Mouse (Mus musculus): ENCODE measurements around the gene Snap25.

The Snap25 gene

GRCm38 (mm10) chr2:136712441-136713015 lies 725 bp upstream of the Snap25 start:
- no peak for DNase-seq

- DNase-seq = peak; percentile 61 to 75
Observed at GRCm38 (mm10) chr2:136714008-136714411, 757 bp downstream of the Snap25 start.

- peak; percentile 50 to 51 for DNase-seq
Observed at GRCm38 (mm10) chr2:136715531-136715930, 2.3 kb downstream of the Snap25 start.

- DNase-seq = no peak
Observed at GRCm38 (mm10) chr2:136716400-136716799, 3.1 kb downstream of the Snap25 start.

- DNase-seq = peak; percentile 85 to 88
Observed at GRCm38 (mm10) chr2:136720235-136720634, 7.0 kb downstream of the Snap25 start.

- peak; percentile 83 to 87 for DNase-seq
Observed at GRCm38 (mm10) chr2:136738260-136738659, 25.0 kb downstream of the Snap25 start.

- peak; percentile 93 to 96 for DNase-seq
Observed at GRCm38 (mm10) chr2:136742230-136742629, 29.0 kb downstream of the Snap25 start.

GRCm38 (mm10) chr2:136744683-136745326 lies 31.6 kb downstream of the Snap25 start:
- DNase-seq = peak; percentile 58 to 75

- DNase-seq = no peak
Observed at GRCm38 (mm10) chr2:136745327-136745994, 32.2 kb downstream of the Snap25 start.

- no peak for DNase-seq
Observed at GRCm38 (mm10) chr2:136753682-136754081, 40.4 kb downstream of the Snap25 start.

GRCm38 (mm10) chr2:136758809-136759551 lies 45.7 kb downstream of the Snap25 start:
- no peak for DNase-seq

GRCm38 (mm10) chr2:136778156-136778555 lies 64.9 kb downstream of the Snap25 start:
- no peak for DNase-seq

GRCm38 (mm10) chr2:136778674-136779073 lies 65.4 kb downstream of the Snap25 start:
- peak in 1 of 2 experiments; percentile 2 for DNase-seq

GRCm38 (mm10) chr2:136780268-136780667 lies 67.0 kb downstream of the Snap25 start:
- DNase-seq = no peak

GRCm38 (mm10) chr2:136784310-136784709 lies 71.1 kb downstream of the Snap25 start:
- no peak for DNase-seq

- no peak for DNase-seq
Observed at GRCm38 (mm10) chr2:136788379-136788778, 75.1 kb downstream of the Snap25 start.

- DNase-seq = no peak
Observed at GRCm38 (mm10) chr2:136796518-136796917, 83.3 kb downstream of the Snap25 start.

- DNase-seq = no peak
Observed at GRCm38 (mm10) chr2:136798887-136799430, 85.7 kb downstream of the Snap25 start.

- no peak for DNase-seq
Observed at GRCm38 (mm10) chr2:136801102-136801501, 87.8 kb downstream of the Snap25 start.

GRCm38 (mm10) chr2:136802076-136802475 lies 88.8 kb downstream of the Snap25 start:
- DNase-seq = no peak

- peak; percentile 60 to 62 for DNase-seq
Observed at GRCm38 (mm10) chr2:136803142-136803541, 89.9 kb downstream of the Snap25 start.

GRCm38 (mm10) chr2:136807992-136808726 lies 94.9 kb downstream of the Snap25 start:
- no peak for DNase-seq

Data from cerebellum, adult 18-20 months (tissue).